Mouse (Mus musculus): ENCODE data around the gene Zfp213. TPM values are rescaled to one million over a fixed set of nuclear protein-coding genes. Genes with fewer than 3 reads are reported as not detected.
"Not testable (repeated sequence)": the region's sequence is repeated elsewhere in the genome, so short reads cannot be mapped to it uniquely, and the experiment has no call there.

Gene Zfp213
- polyA plus RNA-seq, 1 experiment from 2014 or later: 17.7 TPM

DNA sequence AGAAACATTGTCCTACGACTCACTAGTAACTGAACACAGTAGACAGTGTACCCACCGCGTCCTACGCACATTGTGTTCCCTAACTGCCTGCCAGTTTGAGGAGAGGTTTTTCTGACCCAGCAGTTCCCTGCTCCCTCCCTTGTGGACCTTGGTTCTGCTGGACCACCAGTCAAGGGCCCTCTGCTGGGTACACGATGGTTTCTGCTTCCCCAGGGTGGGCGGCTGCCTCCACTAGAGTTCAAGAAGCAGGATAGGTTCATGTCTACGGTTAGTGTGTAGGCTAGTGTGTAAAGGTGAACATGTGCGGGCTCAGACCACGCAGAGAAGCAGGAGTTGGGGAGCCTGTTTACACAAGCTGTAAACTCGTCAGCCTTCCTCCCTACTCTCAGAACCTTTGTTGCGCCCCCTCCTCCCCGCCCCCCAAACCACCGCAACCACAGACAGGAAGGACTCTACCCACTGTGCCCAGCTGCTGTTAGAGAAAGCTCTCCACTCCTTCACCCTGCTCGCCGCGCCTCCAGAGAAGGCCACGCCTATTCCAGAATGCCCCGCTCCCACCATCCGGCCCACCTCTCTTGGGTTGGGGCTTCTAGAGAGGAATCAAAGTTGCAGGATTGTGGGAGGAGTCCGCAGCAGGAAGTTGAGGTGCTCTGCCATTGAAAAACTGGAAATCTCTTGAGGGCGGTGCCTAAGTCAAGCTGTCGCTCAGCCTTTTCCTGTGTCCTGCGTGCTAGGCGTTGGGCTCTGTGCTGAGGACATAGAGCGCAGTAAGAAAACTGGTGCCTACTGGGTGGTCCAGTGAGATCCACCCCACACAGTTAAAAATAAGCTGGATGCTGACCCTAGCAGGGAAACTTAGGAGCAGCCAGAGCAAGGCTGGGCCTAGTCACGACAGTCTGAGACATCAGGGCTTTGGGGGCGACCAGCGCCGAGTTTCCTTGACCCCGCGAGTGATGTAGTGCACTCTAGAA is 34.8 kb upstream of the Zfp213 start, which contains the start of gene Zfp13:
Zfp13 (minus strand) TSS at position 906 of the 971 bp plus-strand sequence.
- H3K4me3 ChIP-seq (replicated peaks): peak within 1 kb of the TSS; percentile 48
- peak; percentile 97 for ATAC-seq
- peak within 1 kb of the TSS; percentile 72 for H3K4me2 ChIP-seq (replicated peaks)
- WGBS: 5% methylated on average over 31 of the region's 31 CpGs
- peak within 1 kb of the TSS; percentile 76 for H3K27ac ChIP-seq
- H3K9me3 ChIP-seq: no peaks in the 10 kb centered on the region
- peak within 1 kb of the TSS; percentile 38 for H3K9ac ChIP-seq
- peaks cover 9% of the 10 kb centered on the region; the same call in 1 of the 2 replicates for H3K4me1 ChIP-seq (replicated peaks)
- no peaks in the 10 kb centered on the region for H3K36me3 ChIP-seq
- H3K27me3 ChIP-seq (replicated peaks): no peaks in the 10 kb centered on the region

DNA sequence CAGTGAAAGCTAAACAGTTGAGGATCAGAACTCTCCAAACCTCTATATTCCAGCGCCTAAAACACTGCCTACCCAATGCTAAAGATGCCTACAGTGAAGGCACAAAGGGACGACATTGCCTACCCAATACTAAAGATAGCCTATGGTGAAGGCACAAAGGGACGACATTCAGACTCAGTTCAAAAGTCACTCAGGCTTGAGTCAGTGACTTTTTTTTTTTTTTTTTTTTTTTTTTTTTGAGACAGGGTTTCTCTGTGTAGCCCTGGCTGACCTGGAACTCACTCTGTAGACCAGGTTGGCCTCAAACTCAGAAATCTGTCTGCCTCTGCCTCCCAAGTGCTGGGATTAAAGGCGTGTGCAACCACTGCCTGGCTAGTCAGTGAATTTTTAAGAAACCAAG is 31.1 kb upstream of the Zfp213 start:
- H3K9ac ChIP-seq; H3K4me2 ChIP-seq (replicated peaks); H3K4me1 ChIP-seq (replicated peaks); ATAC-seq; H3K27me3 ChIP-seq (replicated peaks); H3K4me3 ChIP-seq (replicated peaks); H3K36me3 ChIP-seq; H3K9me3 ChIP-seq; H3K27ac ChIP-seq: not testable (repeated sequence)
- WGBS: 77% methylated on average over 4 of the region's 4 CpGs

DNA sequence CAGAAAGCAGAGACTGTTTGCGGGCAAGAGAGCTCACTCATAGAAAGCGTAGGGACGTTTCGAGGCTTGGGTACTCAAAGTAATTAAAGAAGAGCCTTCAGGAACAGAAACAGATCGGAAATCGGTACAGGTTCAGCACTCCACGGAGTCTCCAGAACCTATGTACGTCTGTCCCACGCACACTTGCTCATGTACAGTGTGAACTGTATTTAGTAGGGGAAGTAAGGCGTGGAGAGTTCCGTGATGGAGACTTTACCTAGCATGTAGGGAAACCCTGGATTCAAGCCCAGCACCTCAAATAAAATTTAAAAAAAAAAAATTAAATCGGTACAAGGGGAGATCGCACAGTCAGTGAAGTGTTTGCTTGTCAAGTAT is 28.9 kb upstream of the Zfp213 start:
- H3K9me3 ChIP-seq: no peaks in the 10 kb centered on the region
- peak overlapping the region; percentile 50 for H3K4me3 ChIP-seq (replicated peaks)
- H3K9ac ChIP-seq: peak overlapping the region; percentile 50
- H3K4me2 ChIP-seq (replicated peaks): peak overlapping the region; percentile 80
- no peaks in the 10 kb centered on the region for H3K27me3 ChIP-seq (replicated peaks)
- peak overlapping the region; percentile 83 for H3K27ac ChIP-seq
- no peaks in the 10 kb centered on the region for H3K36me3 ChIP-seq
- WGBS: 11% methylated on average over 13 of the region's 13 CpGs
- peak; percentile 80 for ATAC-seq
- H3K4me1 ChIP-seq (replicated peaks): no peaks in the 10 kb centered on the region; the same call in 1 of the 2 replicates

DNA sequence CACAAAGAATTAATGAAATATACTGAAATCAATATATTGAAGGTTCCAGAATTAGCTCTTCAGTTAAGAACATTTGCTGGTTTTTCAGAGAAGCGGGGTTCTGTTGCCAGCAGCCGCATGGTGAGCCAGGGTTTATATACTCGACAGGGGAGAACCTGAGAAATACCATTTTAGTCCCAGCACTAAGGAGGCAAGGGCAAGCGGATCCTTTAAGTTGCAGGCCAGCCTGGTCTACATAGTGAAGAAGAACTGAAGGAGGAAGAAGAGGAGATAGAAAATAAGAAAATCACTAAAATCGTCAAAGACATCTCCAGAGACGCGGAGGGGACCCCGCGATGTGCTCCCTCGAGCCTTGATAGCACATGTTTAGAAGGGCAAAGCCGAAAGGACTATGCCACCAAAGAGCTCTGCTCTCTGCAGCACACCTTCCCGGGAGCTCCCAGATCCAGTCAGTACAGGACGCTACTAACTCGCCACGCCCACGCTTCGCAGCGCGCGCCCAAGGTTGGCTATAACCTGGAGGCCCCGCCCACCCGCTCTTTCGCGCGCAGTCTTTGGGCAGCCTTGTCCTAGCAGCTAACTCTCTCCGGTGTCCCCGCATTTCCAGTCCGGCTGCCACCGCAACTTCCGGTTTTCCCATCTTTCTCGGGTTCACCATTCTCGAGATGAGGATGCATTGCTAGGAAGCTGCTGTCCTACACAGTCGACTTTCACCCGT is 28.3 kb upstream of the Zfp213 start:
- Histone ChIP-seq H3K4me2 (replicated peaks) (peak overlapping the region; percentile 80), H3K36me3 (no peaks in the 10 kb centered on the region), H3K9me3 (no peaks in the 10 kb centered on the region), H3K27ac (peak overlapping the region; percentile 83), H3K4me1 (replicated peaks) (no peaks in the 10 kb centered on the region; the same call in 1 of the 2 replicates), H3K9ac (peak overlapping the region; percentile 50), H3K4me3 (replicated peaks) (peak overlapping the region; percentile 50), H3K27me3 (replicated peaks) (no peaks in the 10 kb centered on the region)
- WGBS: 6% methylated on average over 34 of the region's 34 CpGs
- peak; percentile 100 for ATAC-seq

DNA sequence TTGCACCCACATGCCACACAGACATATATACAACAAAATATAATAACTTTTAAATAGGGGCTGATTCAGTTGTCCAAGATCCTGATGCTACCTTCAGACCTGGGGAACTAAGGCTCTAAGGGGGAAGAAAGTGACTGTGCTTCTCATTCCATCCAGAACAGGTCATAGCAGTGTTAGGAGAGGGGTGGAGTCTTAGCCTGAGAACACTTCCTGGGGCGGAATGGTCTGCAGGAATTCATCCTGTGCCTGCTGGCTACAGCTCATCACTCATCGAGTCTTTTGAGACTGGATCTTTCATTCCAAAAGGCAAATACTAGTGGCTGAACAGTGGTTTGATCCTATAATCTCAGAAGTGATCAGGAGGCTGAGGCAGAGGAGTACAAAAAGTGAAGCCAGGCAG is 23.2 kb upstream of the Zfp213 start:
- ATAC-seq: no peak

DNA sequence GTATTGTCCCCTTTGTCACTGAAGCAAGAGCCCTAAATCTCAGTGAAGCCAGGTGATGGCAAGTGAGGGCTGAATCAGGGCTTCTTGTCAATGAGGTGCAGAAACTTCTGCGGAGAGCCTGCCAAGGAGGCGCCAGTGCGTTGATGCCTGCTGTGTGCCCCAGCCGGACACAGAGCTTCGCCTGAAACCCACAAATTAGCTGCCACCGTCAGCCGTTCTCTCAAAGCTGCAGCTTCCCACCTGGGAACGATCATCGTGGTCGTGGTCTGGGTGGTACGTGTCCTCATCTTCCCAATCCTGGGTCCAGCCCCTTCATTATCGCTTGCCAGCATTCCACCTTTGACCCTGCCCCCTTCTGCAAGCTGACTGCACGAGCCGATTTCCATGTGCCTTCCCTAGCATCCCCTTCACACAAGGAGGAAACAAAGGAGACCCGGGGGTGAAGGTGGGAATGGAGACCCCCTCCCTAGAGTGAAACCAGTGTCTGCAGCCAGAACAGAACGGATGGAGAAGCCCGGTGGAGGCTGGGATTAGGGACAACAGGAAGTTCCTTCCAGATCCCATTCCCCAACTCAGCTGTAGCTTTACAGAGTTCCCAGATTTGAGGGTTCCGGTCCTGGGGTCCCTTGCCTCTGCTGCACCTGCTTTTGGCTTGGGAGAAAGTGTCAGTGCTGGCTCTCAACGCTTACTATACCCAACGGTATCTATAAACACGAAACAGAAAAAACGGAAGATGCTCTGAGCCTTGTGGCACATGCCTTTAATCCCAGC is 21.9 kb upstream of the Zfp213 start:
- peak; percentile 90 for ATAC-seq
- 1% methylated on average over 22 of the region's 22 CpGs for WGBS
- H3K27me3 ChIP-seq (replicated peaks): no peaks in the 10 kb centered on the region
- H3K27ac ChIP-seq: no peak overlapping the region
- no peaks in the 10 kb centered on the region for H3K9me3 ChIP-seq
- H3K9ac ChIP-seq: peak overlapping the region; percentile 70
- peak overlapping the region; percentile 85 for H3K4me2 ChIP-seq (replicated peaks)
- H3K36me3 ChIP-seq: peaks cover 3% of the 10 kb centered on the region; the same call in 1 of the 2 replicates
- H3K4me3 ChIP-seq (replicated peaks): peak overlapping the region; percentile 54
- peaks cover 14% of the 10 kb centered on the region for H3K4me1 ChIP-seq (replicated peaks)

More for the DNA sequence above, 23.2 kb upstream of the Zfp213 start:
- no peaks in the 10 kb centered on the region for H3K27me3 ChIP-seq (replicated peaks)
- no peak overlapping the region for H3K27ac ChIP-seq
- H3K4me3 ChIP-seq (replicated peaks): no peak overlapping the region
- no peaks in the 10 kb centered on the region for H3K36me3 ChIP-seq
- H3K9me3 ChIP-seq: no peaks in the 10 kb centered on the region
- H3K4me1 ChIP-seq (replicated peaks): peaks cover 14% of the 10 kb centered on the region
- no peak overlapping the region for H3K4me2 ChIP-seq (replicated peaks)
- no peak overlapping the region for H3K9ac ChIP-seq
- WGBS: 62% methylated on average over 2 of the region's 2 CpGs

DNA sequence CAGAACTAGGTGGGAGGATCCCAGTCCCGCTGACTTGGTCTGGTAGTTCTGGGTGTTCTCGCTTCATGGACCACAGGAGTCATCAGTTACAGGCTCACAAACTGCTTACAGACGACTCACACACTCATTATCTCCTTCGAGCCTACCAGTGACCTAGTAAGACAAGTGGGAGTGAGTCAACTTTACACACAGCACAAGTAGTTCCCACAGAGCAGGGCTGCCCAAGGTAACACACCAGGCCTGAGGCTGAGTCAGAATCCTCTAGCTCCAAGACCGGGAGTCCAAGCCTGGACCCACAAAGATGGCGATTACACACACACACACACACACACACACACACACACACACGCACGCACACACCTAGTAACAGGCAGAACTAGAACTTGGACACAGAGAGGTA is 20.7 kb upstream of the Zfp213 start:
- Histone ChIP-seq H3K4me1 (replicated peaks) (peaks cover 14% of the 10 kb centered on the region), H3K27me3 (replicated peaks) (no peaks in the 10 kb centered on the region), H3K36me3 (peaks cover 11% of the 10 kb centered on the region; the same call in 1 of the 2 replicates), H3K4me2 (replicated peaks) (peak overlapping the region; percentile 85), H3K4me3 (replicated peaks) (peak overlapping the region; percentile 54), H3K9ac (peak overlapping the region; percentile 70; the same call in 1 of the 2 replicates), H3K27ac (no peak overlapping the region), H3K9me3 (no peaks in the 10 kb centered on the region)
- ATAC-seq: 0 out of 2 replicates have a peak, but pooled peaks have one; percentile 11
- WGBS: 82% methylated on average over 8 of the region's 8 CpGs

DNA sequence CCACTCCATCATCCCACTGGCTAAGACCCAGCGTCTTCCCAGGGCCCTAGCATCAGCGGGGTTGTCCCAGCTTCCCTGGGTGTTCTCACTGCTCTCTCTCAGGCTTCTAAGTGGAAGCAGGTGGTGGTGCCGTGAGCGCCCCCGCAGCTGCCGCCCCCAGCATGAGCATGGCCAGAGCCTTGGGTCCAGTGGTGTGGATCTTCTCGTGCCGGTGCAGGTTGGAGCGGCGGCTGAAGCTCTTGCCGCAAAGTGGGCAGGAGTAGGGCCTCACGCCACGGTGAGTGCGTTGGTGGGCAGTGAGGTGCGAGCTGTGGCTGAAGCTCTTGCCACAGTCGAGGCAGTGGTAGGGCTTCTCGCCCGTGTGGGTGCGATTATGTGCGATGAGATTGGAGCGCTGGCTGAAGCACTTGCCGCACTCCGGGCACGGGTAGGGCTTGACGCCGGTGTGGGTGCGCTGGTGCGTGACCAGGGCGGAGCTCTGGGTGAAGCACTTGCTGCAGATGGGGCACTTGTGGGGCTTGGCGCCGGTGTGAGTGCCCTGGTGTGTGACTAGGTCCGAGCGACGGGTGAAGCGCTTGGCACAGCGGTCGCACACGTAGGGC is 12.0 kb upstream of the Zfp213 start:
- Histone ChIP-seq H3K9me3 (no peaks in the 10 kb centered on the region; the same call in 1 of the 2 replicates), H3K27ac (no peak overlapping the region), H3K4me1 (replicated peaks) (no peaks in the 10 kb centered on the region), H3K4me3 (replicated peaks) (no peak overlapping the region), H3K9ac (no peak overlapping the region), H3K27me3 (replicated peaks) (no peaks in the 10 kb centered on the region), H3K4me2 (replicated peaks) (no peak overlapping the region), H3K36me3 (peaks cover 46% of the 10 kb centered on the region)
- WGBS: 96% methylated on average over 38 of the region's 38 CpGs
- no peak for ATAC-seq

DNA sequence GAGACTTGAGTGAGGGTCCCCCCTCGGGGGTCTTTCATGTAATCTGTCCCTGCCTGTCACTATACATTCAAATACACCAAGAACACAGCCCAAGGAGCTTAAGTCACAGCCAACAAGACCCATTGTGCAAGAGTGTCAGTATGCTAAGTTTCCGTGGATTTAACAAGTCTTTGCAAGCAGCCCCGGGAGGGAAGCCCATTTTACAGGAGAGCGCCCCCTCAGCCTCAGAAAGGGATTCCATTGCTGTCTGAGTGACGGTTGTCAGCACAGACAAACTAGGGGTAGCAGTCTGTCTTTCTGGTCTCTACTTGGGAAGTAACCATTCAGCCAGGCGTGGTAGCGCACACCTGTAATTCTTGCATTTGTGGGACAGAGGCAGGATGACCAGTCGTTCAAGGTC is 10.1 kb upstream of the Zfp213 start:
- Histone ChIP-seq H3K4me3 (replicated peaks) (no peak overlapping the region), H3K27me3 (replicated peaks) (no peaks in the 10 kb centered on the region), H3K27ac (no peak overlapping the region), H3K36me3 (peaks cover 33% of the 10 kb centered on the region), H3K4me1 (replicated peaks) (no peaks in the 10 kb centered on the region), H3K4me2 (replicated peaks) (no peak overlapping the region), H3K9ac (no peak overlapping the region), H3K9me3 (no peaks in the 10 kb centered on the region; the same call in 1 of the 2 replicates)
- 91% methylated on average over 8 of the region's 8 CpGs for WGBS
- no peak for ATAC-seq

DNA sequence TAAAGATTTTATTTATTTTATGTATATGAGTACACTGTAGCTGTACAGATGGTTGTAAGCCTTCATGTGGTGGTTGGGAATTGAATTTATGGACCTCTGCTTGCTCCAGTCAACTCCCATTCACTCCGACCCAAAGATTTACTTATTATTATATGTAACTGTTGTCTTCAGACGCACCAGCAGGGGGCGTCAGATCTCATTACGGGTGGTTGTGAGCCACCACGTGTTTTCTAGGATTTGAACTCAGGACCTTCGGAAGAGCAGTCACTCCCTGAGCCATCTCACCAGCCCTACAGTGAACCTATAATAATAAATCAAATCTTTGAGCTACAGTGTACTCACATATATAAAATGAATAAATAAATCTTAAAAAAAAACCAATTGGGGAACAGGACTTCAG is 8.0 kb upstream of the Zfp213 start:
- no peak overlapping the region for H3K27ac ChIP-seq
- ATAC-seq: no peak
- H3K4me1 ChIP-seq (replicated peaks): no peaks in the 10 kb centered on the region
- peaks cover 29% of the 10 kb centered on the region for H3K36me3 ChIP-seq
- H3K9me3 ChIP-seq: no peaks in the 10 kb centered on the region; the same call in 1 of the 2 replicates
- WGBS: 82% methylated on average over 6 of the region's 6 CpGs
- H3K9ac ChIP-seq: no peak overlapping the region
- H3K4me2 ChIP-seq (replicated peaks): no peak overlapping the region
- no peaks in the 10 kb centered on the region for H3K27me3 ChIP-seq (replicated peaks)
- H3K4me3 ChIP-seq (replicated peaks): no peak overlapping the region

DNA sequence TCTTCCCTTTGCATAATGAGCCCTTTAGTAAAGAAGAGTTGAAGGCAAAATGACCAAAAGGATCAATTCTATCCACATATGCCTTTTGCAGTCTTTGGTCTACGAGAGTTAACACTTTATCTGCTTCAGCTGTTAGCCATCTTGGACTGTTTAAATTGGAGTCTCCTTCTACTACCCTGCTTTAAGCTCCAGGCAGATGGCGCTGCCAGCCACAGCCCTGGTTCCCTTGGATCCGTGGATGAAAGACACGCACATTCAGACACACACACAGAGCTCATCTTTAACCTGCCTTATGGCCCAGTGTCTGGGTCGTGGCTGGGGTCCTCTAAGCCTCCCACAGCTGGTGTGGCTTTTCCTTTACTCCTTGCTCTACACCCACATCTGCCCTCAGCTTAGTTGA is 7.0 kb upstream of the Zfp213 start:
- WGBS: 15% methylated on average over 5 of the region's 5 CpGs

More for the DNA sequence above, 7.0 kb upstream of the Zfp213 start:
- no peak overlapping the region for H3K4me3 ChIP-seq (replicated peaks)
- no peaks in the 10 kb centered on the region for H3K27me3 ChIP-seq (replicated peaks)
- no peak overlapping the region for H3K9ac ChIP-seq
- no peak overlapping the region for H3K27ac ChIP-seq
- no peaks in the 10 kb centered on the region; the same call in 1 of the 2 replicates for H3K9me3 ChIP-seq
- no peak overlapping the region for H3K4me2 ChIP-seq (replicated peaks)
- no peaks in the 10 kb centered on the region for H3K4me1 ChIP-seq (replicated peaks)
- H3K36me3 ChIP-seq: peaks cover 19% of the 10 kb centered on the region
- ATAC-seq: no peak

Measured in intestine, embryonic 15.5 days (tissue).